33 mouse cellular contexts compared by ENCODE assay signal in the genomic region with DNA sequence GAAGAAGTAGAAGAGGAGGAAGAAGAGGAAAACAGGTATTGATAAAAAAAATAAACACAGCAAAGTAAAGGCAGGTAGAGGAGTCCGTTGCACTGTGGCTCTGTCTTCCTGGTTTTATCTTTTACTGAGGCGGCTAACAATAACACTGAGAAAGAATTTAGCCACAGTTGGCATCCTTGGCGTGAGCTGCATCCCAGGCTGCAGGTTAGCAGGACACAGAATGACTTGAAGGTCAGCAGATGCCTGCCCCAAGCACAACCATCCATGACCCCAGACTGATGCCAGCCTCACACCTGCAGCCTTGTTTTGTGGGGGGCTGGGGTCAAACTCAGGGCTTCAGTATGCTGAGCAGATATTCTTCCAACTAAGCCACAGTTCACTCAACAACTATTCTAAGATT. TPM values are rescaled to one million over a fixed set of nuclear protein-coding genes. Genes with fewer than 3 reads are reported as not detected.
"Had no signal": no experiment of that assay in that cellular context is flagged by ENCODE, and none has a peak within 500 bp of the region (broad histone marks: within the 10 kb centered on the region; RNA-seq: fewer than 3 reads in every experiment).

No protein-coding gene starts in this region.

- H3K27ac ChIP-seq: embryonic facial prominence, embryonic 10.5 days; embryonic facial prominence, embryonic 12.5 days; embryonic facial prominence, embryonic 13.5 days; embryonic facial prominence, embryonic 15.5 days; forebrain, embryonic 10.5 days; forebrain, embryonic 12.5 days; forebrain, embryonic 13.5 days; gastrocnemius, adult 2 months; heart, adult 2 months had no signal

- H3K27me3 ChIP-seq: embryonic facial prominence, embryonic 12.5 days; embryonic facial prominence, embryonic 13.5 days; embryonic facial prominence, embryonic 15.5 days; forebrain, embryonic 12.5 days; forebrain, embryonic 13.5 days had no signal

- ATAC-seq: forebrain, embryonic 13.5 days; forebrain, embryonic 14.5 days; forebrain, embryonic 16.5 days; forebrain, postnatal 0 days had no signal

- H3K4me1 ChIP-seq: embryonic facial prominence, embryonic 10.5 days; embryonic facial prominence, embryonic 12.5 days; embryonic facial prominence, embryonic 15.5 days; forebrain, embryonic 10.5 days; forebrain, embryonic 12.5 days; forebrain, embryonic 13.5 days had no signal

- H3K9me3 ChIP-seq: embryonic facial prominence, embryonic 10.5 days; embryonic facial prominence, embryonic 12.5 days; embryonic facial prominence, embryonic 13.5 days; embryonic facial prominence, embryonic 15.5 days; forebrain, embryonic 10.5 days; forebrain, embryonic 12.5 days; forebrain, embryonic 13.5 days had no signal

- H3K4me3 ChIP-seq: embryonic facial prominence, embryonic 10.5 days; embryonic facial prominence, embryonic 12.5 days; embryonic facial prominence, embryonic 13.5 days; embryonic facial prominence, embryonic 15.5 days; erythroblast, embryonic 14.5 days; forebrain, embryonic 10.5 days; forebrain, embryonic 12.5 days; forebrain, embryonic 13.5 days; gastrocnemius, adult 2 months; heart, adult 2 months had no signal

- DNase-seq: cerebellum, adult 2 months; cerebellum, adult 8-10 months; cerebellum, adult 9-10 months; cerebellum, adult 9-11 months; cerebellum, postnatal 10 days; cerebellum, postnatal 14 days; cerebellum, postnatal 25 days; cerebellum, postnatal 36 days; embryo, embryonic 11 days; forebrain, postnatal 0 days; gastrocnemius, adult 2 months; gastrocnemius, postnatal 10 days; gastrocnemius, postnatal 14 days; gastrocnemius, postnatal 25 days; gastrocnemius, postnatal 36 days; heart, adult 18-20 months; heart, adult 2 months had no signal

- H3K9ac ChIP-seq: embryonic facial prominence, embryonic 12.5 days; embryonic facial prominence, embryonic 13.5 days; embryonic facial prominence, embryonic 15.5 days; forebrain, embryonic 12.5 days; forebrain, embryonic 13.5 days; forebrain, postnatal 0 days had no signal

- H3K4me2 ChIP-seq: embryonic facial prominence, embryonic 12.5 days; embryonic facial prominence, embryonic 13.5 days; embryonic facial prominence, embryonic 15.5 days; forebrain, embryonic 12.5 days; forebrain, embryonic 13.5 days had no signal

- H3K36me3 ChIP-seq: embryonic facial prominence, embryonic 10.5 days; embryonic facial prominence, embryonic 12.5 days; embryonic facial prominence, embryonic 13.5 days; embryonic facial prominence, embryonic 15.5 days; forebrain, embryonic 10.5 days; forebrain, embryonic 12.5 days had no signal

RNA-seq across cellular contexts. Expression of a gene that starts 17.8 kb away (rescaled TPM):
- total RNA-seq: gastrocnemius, postnatal 25 days; granulocyte monocyte progenitor cell, adult 5-6 weeks; heart, adult 2 months; heart, adult 8-10 months had no signal
- polyA plus RNA-seq: cortical plate, adult 2 months; embryonic facial prominence, embryonic 11.5 days; erythroblast, embryonic 14.5 days; forebrain, embryonic 13.5 days; forebrain, embryonic 14.5 days; forebrain, embryonic 16.5 days; forebrain, postnatal 0 days; gonadal fat pad, adult 2 months; heart, adult 2 months had no signal

RNA-seq across cellular contexts. Expression of a gene that starts 50.1 kb away (rescaled TPM):
- total RNA-seq: gastrocnemius, adult 2 months; gastrocnemius, adult 8-10 months; gastrocnemius, postnatal 25 days; granulocyte monocyte progenitor cell, adult 5-6 weeks; heart, adult 18-20 months; heart, adult 2 months; heart, adult 8-10 months had no signal
- polyA plus RNA-seq: embryonic facial prominence, embryonic 11.5 days; erythroblast, embryonic 14.5 days; forebrain, embryonic 10.5 days; forebrain, embryonic 12.5 days; gonadal fat pad, adult 2 months; heart, adult 2 months had no signal
